Mouse (Mus musculus) liver, postnatal 0 days (tissue): Measurements from ENCODE around the gene Tpst1.

Experiments used
- CTCF ChIP-seq: sonication (generic); IDR thresholded peaks from 2 replicates; pipeline ENCODE4 v1.5.1; 2016; ENCODE audit warnings: antibody characterized with exemption, low read depth
- EP300 ChIP-seq: IDR thresholded peaks from 2 replicates; pipeline ENCODE4 v1.6.1; 2016; ENCODE audit warnings: antibody characterized with exemption, low read depth, mild to moderate bottlenecking

- TF ChIP-seq EP300 (no peak), CTCF (no peak)
These were observed 12.8 kb upstream of the Tpst1 start for GRCm38 (mm10) chr5:130060329-130060665.
